Mouse (Mus musculus): ENCODE data around the gene Zbtb22. TPM values are rescaled to one million over a fixed set of nuclear protein-coding genes. Genes with fewer than 3 reads are reported as not detected.
"Not testable (repeated sequence)": the region's sequence is repeated elsewhere in the genome, so short reads cannot be mapped to it uniquely, and the experiment has no call there.

Zbtb22 gene
- 10.4 and 11.4 TPM in 2 replicates for polyA plus RNA-seq (2014; fragmentation: Nextera tagmentation; extraction: Ambion mirVana)

GRCm38 (mm10) chr17:33915671-33916250, at the start of gene Zbtb22, which contains the start of gene Tapbp:
TSS of gene Zbtb22 (plus strand) at chr17:33915904.
TSS of gene Tapbp (plus strand) at chr17:33915899.
- H3K4me1 ChIP-seq (replicated peaks; ENCODE audit: control insufficient read depth, insufficient read depth, low read length): peaks cover 23% of the 10 kb centered on the region

GRCm38 (mm10) chr17:33873537-33873936, 42.2 kb upstream of the Zbtb22 start, which contains the start of gene Gm7029:
TSS of gene Gm7029 (plus strand) at chr17:33873837.
- H3K4me2 ChIP-seq (replicated peaks); H3K9ac ChIP-seq; H3K27me3 ChIP-seq (ENCODE audit: control insufficient read depth, insufficient read depth, low read length); H3K4me3 ChIP-seq (replicated peaks; ENCODE audit: low read length); H3K9me3 ChIP-seq (ENCODE audit: control insufficient read depth, low read length); H3K27ac ChIP-seq; H3K4me1 ChIP-seq (replicated peaks; ENCODE audit: control insufficient read depth, insufficient read depth, low read length); DNase-seq (ENCODE audit: low spot score); H3K36me3 ChIP-seq (replicated peaks; ENCODE audit: control insufficient read depth, insufficient read depth); ATAC-seq (ENCODE audit: low FRiP score): not testable (repeated sequence)
- 84% methylated on average over 3 of the region's 12 CpGs for WGBS

More at GRCm38 (mm10) chr17:33915671-33916250, at the start of gene Zbtb22, which contains the start of gene Tapbp:
- H3K27me3 ChIP-seq (ENCODE audit: control insufficient read depth, insufficient read depth, low read length): no peaks in the 10 kb centered on the region; the same call in 1 of the 2 replicates
- peaks cover 40% of the 10 kb centered on the region for H3K36me3 ChIP-seq (replicated peaks; ENCODE audit: control insufficient read depth, insufficient read depth)
- ATAC-seq (ENCODE audit: low FRiP score) (peak; percentile 93), DNase-seq (ENCODE audit: low spot score) (peak; percentile 98)
- H3K4me3 ChIP-seq (replicated peaks; ENCODE audit: low read length): peak within 1 kb of the TSS; percentile 51
- no peaks in the 10 kb centered on the region for H3K9me3 ChIP-seq (ENCODE audit: control insufficient read depth, low read length)
- H3K4me2 ChIP-seq (replicated peaks): peak within 1 kb of the TSS; percentile 64
- under 1% methylated on average over 33 of the region's 34 CpGs for WGBS
- H3K27ac ChIP-seq: peak within 1 kb of the TSS; percentile 82
- H3K9ac ChIP-seq: peak within 1 kb of the TSS; percentile 61

DNA sequence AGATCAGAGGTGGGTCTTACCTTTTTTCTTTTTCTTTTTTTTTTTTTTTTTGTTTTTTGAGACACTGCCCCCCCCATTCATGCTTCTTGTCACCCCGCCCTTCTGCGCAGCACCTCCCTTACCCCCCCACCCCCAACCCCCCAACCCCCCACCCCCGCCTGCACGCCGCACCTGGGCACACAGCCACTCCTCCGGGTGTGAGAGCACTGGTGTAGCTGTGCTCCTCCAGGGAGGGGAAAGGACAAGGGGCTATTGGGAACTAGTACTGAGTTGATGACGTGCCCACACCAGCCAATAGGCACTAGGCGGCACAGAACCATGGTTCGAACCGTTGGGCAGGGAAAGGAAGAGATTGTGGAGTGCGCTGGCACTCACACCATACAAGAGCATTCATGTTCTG, 41.3 kb upstream of the Zbtb22 start:
- no peak for ATAC-seq (ENCODE audit: low FRiP score)

DNA sequence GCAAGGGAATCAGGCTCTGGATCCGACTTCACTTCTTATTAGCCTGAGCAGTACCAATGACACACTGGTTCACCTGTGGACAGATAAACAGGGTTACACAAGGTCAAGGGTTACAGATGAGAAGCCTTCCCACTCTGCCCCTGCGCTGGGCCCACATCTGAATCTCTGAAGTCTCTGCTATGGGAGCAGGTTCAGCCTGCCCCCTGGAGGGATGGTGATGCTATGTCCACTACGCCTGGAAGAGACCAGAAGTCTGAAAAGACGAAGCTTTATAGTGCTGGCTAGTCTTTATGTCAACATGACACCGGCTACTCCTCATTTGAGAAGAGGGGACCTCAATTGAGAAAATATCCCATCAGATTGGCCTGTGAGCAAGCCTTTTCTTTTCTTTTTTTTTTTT, 39.9 kb upstream of the Zbtb22 start:
- WGBS: 83% methylated on average over 5 of the region's 5 CpGs

More for the DNA sequence above, 41.3 kb upstream of the Zbtb22 start:
- DNase-seq (ENCODE audit: low spot score): no peak
- Histone ChIP-seq H3K36me3 (replicated peaks; ENCODE audit: control insufficient read depth, insufficient read depth) (peaks cover 2% of the 10 kb centered on the region; the same call in 1 of the 2 replicates), H3K4me3 (replicated peaks; ENCODE audit: low read length) (no peak overlapping the region), H3K4me1 (replicated peaks; ENCODE audit: control insufficient read depth, insufficient read depth, low read length) (no peaks in the 10 kb centered on the region), H3K9ac (no peak overlapping the region), H3K9me3 (ENCODE audit: control insufficient read depth, low read length) (no peaks in the 10 kb centered on the region), H3K4me2 (replicated peaks) (no peak overlapping the region), H3K27ac (no peak overlapping the region), H3K27me3 (ENCODE audit: control insufficient read depth, insufficient read depth, low read length) (no peaks in the 10 kb centered on the region)
- 80% methylated on average over 10 of the region's 11 CpGs for WGBS

GRCm38 (mm10) chr17:33884320-33884719, 31.4 kb upstream of the Zbtb22 start:
- H3K27me3 ChIP-seq (ENCODE audit: control insufficient read depth, insufficient read depth, low read length); H3K27ac ChIP-seq; H3K4me3 ChIP-seq (replicated peaks; ENCODE audit: low read length); H3K9me3 ChIP-seq (ENCODE audit: control insufficient read depth, low read length); H3K4me2 ChIP-seq (replicated peaks); DNase-seq (ENCODE audit: low spot score); H3K9ac ChIP-seq; ATAC-seq (ENCODE audit: low FRiP score); H3K4me1 ChIP-seq (replicated peaks; ENCODE audit: control insufficient read depth, insufficient read depth, low read length): not testable (repeated sequence)
- 95% methylated on average over 7 of the region's 11 CpGs for WGBS
- H3K36me3 ChIP-seq (replicated peaks; ENCODE audit: control insufficient read depth, insufficient read depth): peaks cover 12% of the 10 kb centered on the region; the same call in 1 of the 2 replicates

More for the DNA sequence above, 39.9 kb upstream of the Zbtb22 start:
- not testable (repeated sequence) for H3K36me3 ChIP-seq (replicated peaks; ENCODE audit: control insufficient read depth, insufficient read depth); H3K4me2 ChIP-seq (replicated peaks); H3K4me1 ChIP-seq (replicated peaks; ENCODE audit: control insufficient read depth, insufficient read depth, low read length); H3K9me3 ChIP-seq (ENCODE audit: control insufficient read depth, low read length); H3K4me3 ChIP-seq (replicated peaks; ENCODE audit: low read length); DNase-seq (ENCODE audit: low spot score); H3K9ac ChIP-seq; ATAC-seq (ENCODE audit: low FRiP score); H3K27ac ChIP-seq; H3K27me3 ChIP-seq (ENCODE audit: control insufficient read depth, insufficient read depth, low read length)

GRCm38 (mm10) chr17:33887802-33888201, 27.9 kb upstream of the Zbtb22 start:
- not testable (repeated sequence) for H3K4me1 ChIP-seq (replicated peaks; ENCODE audit: control insufficient read depth, insufficient read depth, low read length); H3K27me3 ChIP-seq (ENCODE audit: control insufficient read depth, insufficient read depth, low read length); ATAC-seq (ENCODE audit: low FRiP score); H3K4me3 ChIP-seq (replicated peaks; ENCODE audit: low read length); DNase-seq (ENCODE audit: low spot score); H3K27ac ChIP-seq; H3K4me2 ChIP-seq (replicated peaks); H3K36me3 ChIP-seq (replicated peaks; ENCODE audit: control insufficient read depth, insufficient read depth); H3K9me3 ChIP-seq (ENCODE audit: control insufficient read depth, low read length); H3K9ac ChIP-seq
- WGBS: 78% methylated on average over 2 of the region's 2 CpGs

DNA sequence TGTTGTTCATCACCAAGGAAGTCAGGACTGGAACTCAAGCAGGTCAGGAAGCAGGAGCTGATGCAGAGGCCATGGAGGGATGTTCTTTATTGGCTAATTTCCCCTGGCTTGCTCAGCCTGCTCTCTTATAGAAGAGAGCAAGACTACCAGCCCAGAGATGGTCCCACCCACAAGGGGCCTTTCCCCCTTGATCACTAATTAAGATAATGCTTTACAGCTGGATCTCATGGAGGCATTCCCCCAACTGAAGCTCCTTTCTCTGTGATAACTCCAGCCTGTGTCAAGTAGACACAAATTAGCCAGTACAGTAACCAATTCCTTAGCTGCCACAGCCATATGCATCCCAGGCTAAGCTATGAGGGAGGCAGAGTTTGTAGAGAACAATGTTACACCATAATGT, 27.5 kb upstream of the Zbtb22 start:
- not testable (repeated sequence) for H3K27ac ChIP-seq; H3K4me2 ChIP-seq (replicated peaks); H3K9me3 ChIP-seq (ENCODE audit: control insufficient read depth, low read length)

GRCm38 (mm10) chr17:33889941-33890532, 25.7 kb upstream of the Zbtb22 start:
- not testable (repeated sequence) for H3K4me1 ChIP-seq (replicated peaks; ENCODE audit: control insufficient read depth, insufficient read depth, low read length); ATAC-seq (ENCODE audit: low FRiP score); H3K36me3 ChIP-seq (replicated peaks; ENCODE audit: control insufficient read depth, insufficient read depth); H3K27ac ChIP-seq; DNase-seq (ENCODE audit: low spot score); H3K27me3 ChIP-seq (ENCODE audit: control insufficient read depth, insufficient read depth, low read length); H3K9me3 ChIP-seq (ENCODE audit: control insufficient read depth, low read length)
- H3K4me2 ChIP-seq (replicated peaks): peak overlapping the region; percentile 70
- WGBS: under 1% methylated on average over 41 of the region's 44 CpGs
- peak overlapping the region; percentile 56 for H3K4me3 ChIP-seq (replicated peaks; ENCODE audit: low read length)
- peak overlapping the region; percentile 52 for H3K9ac ChIP-seq

More for the DNA sequence above, 27.5 kb upstream of the Zbtb22 start:
- not testable (repeated sequence) for H3K4me1 ChIP-seq (replicated peaks; ENCODE audit: control insufficient read depth, insufficient read depth, low read length); H3K4me3 ChIP-seq (replicated peaks; ENCODE audit: low read length); H3K36me3 ChIP-seq (replicated peaks; ENCODE audit: control insufficient read depth, insufficient read depth); H3K27me3 ChIP-seq (ENCODE audit: control insufficient read depth, insufficient read depth, low read length); ATAC-seq (ENCODE audit: low FRiP score); H3K9ac ChIP-seq; DNase-seq (ENCODE audit: low spot score)

DNA sequence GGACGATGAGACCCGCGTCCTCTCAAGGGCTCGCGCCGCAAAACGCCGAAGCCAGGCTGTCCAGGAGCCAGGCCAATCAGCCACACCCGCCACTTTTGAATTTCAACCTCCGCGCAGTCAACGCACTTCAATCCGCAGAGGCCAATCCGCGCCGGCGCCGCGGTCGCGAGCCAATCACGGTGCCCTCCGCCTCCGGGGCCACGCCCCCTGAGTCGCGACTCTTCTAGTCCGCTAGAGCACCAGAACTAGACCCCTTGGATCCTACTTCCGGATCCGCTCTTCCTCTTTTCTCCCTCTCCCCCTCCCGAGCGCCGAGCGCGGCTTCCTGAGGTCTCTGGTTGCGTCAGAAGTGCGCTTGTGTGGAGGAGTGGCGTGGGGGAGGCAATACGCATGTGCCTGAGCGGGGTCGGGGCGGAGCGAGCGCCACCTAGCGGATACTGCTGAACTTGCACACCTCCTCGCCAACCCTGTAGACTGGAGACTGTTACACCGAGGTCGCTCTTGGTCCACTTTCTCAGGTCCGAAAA, 25.1 kb upstream of the Zbtb22 start, which contains the start of gene Kifc1:
Gene Kifc1, minus strand, starts transcription at position 129 of the 527 bp plus-strand sequence.
- DNase-seq (ENCODE audit: low spot score): peak; percentile 100
- H3K36me3 ChIP-seq (replicated peaks; ENCODE audit: control insufficient read depth, insufficient read depth): no peaks in the 10 kb centered on the region
- H3K9ac ChIP-seq: peak within 1 kb of the TSS; percentile 52
- 0 out of 2 replicates have a peak, but pooled peaks cover 4% of the 10 kb centered on the region for H3K4me1 ChIP-seq (replicated peaks; ENCODE audit: control insufficient read depth, insufficient read depth, low read length)
- peak; percentile 99 for ATAC-seq (ENCODE audit: low FRiP score)
- 0% methylated on average over 44 of the region's 49 CpGs for WGBS
- peak within 1 kb of the TSS; percentile 70 for H3K4me2 ChIP-seq (replicated peaks)
- peak within 1 kb of the TSS; percentile 56 for H3K4me3 ChIP-seq (replicated peaks; ENCODE audit: low read length)
- H3K27me3 ChIP-seq (ENCODE audit: control insufficient read depth, insufficient read depth, low read length): no peaks in the 10 kb centered on the region
- no peaks in the 10 kb centered on the region for H3K9me3 ChIP-seq (ENCODE audit: control insufficient read depth, low read length)
- no peak within 1 kb of the TSS for H3K27ac ChIP-seq

All from hindbrain, embryonic 14.5 days (tissue).